Mouse (Mus musculus): ENCODE data around the gene Orai2. TPM values are rescaled to one million over a fixed set of nuclear protein-coding genes. Genes with fewer than 3 reads are reported as not detected.
A peak's percentile ranks its signal among the peaks of the same experiment; 100 is the strongest.

Gene Orai2
- polyA plus RNA-seq, 1 experiment = 33.3 TPM

- TF ChIP-seq POLR2A (IDR thresholded peaks at IDR 0.05; ENCODE audit: borderline replicate concordance, control insufficient read depth, low read depth, low read length) (no peak), CTCF (IDR thresholded peaks at IDR 0.05; ENCODE audit: control insufficient read depth, insufficient read depth, low read length) (no peak)
- 24% methylated on average over 2 of the region's 2 CpGs for WGBS
- Histone ChIP-seq H3K4me1 (ENCODE audit: control insufficient read depth, insufficient read depth, low read length) (no peaks in the 10 kb centered on the region), H3K27ac (ENCODE audit: control insufficient read depth, insufficient read depth, low read depth, low read length, poor library complexity) (no peak overlapping the region), H3K4me3 (replicated peaks; ENCODE audit: control insufficient read depth, low read depth, low read length) (no peak overlapping the region)
Observed at GRCm38 (mm10) chr5:136108486-136108885, 62.0 kb downstream of the Orai2 start.

GRCm38 (mm10) chr5:136104511-136104910 is 66.0 kb downstream of the Orai2 start:
- Histone ChIP-seq H3K4me1 (ENCODE audit: control insufficient read depth, insufficient read depth, low read length) (no peaks in the 10 kb centered on the region; the same call in 1 of the 2 replicates), H3K27ac (ENCODE audit: control insufficient read depth, insufficient read depth, low read depth, low read length, poor library complexity) (no peak overlapping the region), H3K4me3 (replicated peaks; ENCODE audit: control insufficient read depth, low read depth, low read length) (no peak overlapping the region)
- no peak for TF ChIP-seq POLR2A (IDR thresholded peaks at IDR 0.05; ENCODE audit: borderline replicate concordance, control insufficient read depth, low read depth, low read length)
- TF ChIP-seq CTCF (IDR thresholded peaks at IDR 0.05; ENCODE audit: control insufficient read depth, insufficient read depth, low read length) = peak; percentile 48; the same call in 1 of the 2 replicates
- 88% methylated on average over 5 of the region's 5 CpGs for WGBS

- Histone ChIP-seq H3K27ac (ENCODE audit: control insufficient read depth, insufficient read depth, low read depth, low read length, poor library complexity) (no peak overlapping the region; the same call in 1 of the 2 replicates), H3K4me1 (ENCODE audit: control insufficient read depth, insufficient read depth, low read length) (no peaks in the 10 kb centered on the region; the same call in 1 of the 2 replicates), H3K4me3 (replicated peaks; ENCODE audit: control insufficient read depth, low read depth, low read length) (peak overlapping the region; percentile 40)
- peak; percentile 95 for TF ChIP-seq CTCF (IDR thresholded peaks at IDR 0.05; ENCODE audit: control insufficient read depth, insufficient read depth, low read length)
- no peak for TF ChIP-seq POLR2A (IDR thresholded peaks at IDR 0.05; ENCODE audit: borderline replicate concordance, control insufficient read depth, low read depth, low read length)
- 7% methylated on average over 41 of the region's 41 CpGs for WGBS
Observed at GRCm38 (mm10) chr5:136102099-136102820, 68.3 kb downstream of the Orai2 start.

- TF ChIP-seq POLR2A (IDR thresholded peaks at IDR 0.05; ENCODE audit: borderline replicate concordance, control insufficient read depth, low read depth, low read length) (no peak), CTCF (IDR thresholded peaks at IDR 0.05; ENCODE audit: control insufficient read depth, insufficient read depth, low read length) (no peak)
- 81% methylated on average over 10 of the region's 10 CpGs for WGBS
- H3K27ac ChIP-seq (ENCODE audit: control insufficient read depth, insufficient read depth, low read depth, low read length, poor library complexity) = no peak overlapping the region
Observed at GRCm38 (mm10) chr5:136098536-136098935, 72.0 kb downstream of the Orai2 start.

More at GRCm38 (mm10) chr5:136098536-136098935, 72.0 kb downstream of the Orai2 start:
- H3K4me3 ChIP-seq (replicated peaks; ENCODE audit: control insufficient read depth, low read depth, low read length) = no peak overlapping the region
- H3K4me1 ChIP-seq (ENCODE audit: control insufficient read depth, insufficient read depth, low read length) = no peaks in the 10 kb centered on the region; the same call in 1 of the 2 replicates

Other genes starting within 250 kb of the Orai2 start
- 26.9 and 58.1 TPM in 2 replicates for gene Ywhag, start 236.1 kb downstream of the Orai2 start, polyA plus RNA-seq (2011; ENCODE audit: insufficient read depth, insufficient read length, low replicate concordance, missing spikeins)
- gene Ssc4d, start 196.2 kb downstream of the Orai2 start, polyA plus RNA-seq (2011; ENCODE audit: insufficient read depth, insufficient read length, low replicate concordance, missing spikeins) = 1.1 and 4.0 TPM in 2 replicates
- gene Zp3, start 190.6 kb downstream of the Orai2 start, polyA plus RNA-seq (2011; ENCODE audit: insufficient read depth, insufficient read length, low replicate concordance, missing spikeins) = not detected in 2 replicates
- gene Dtx2, start 175.9 kb downstream of the Orai2 start, polyA plus RNA-seq (2011; ENCODE audit: insufficient read depth, insufficient read length, low replicate concordance, missing spikeins) = 6.9 and 9.3 TPM in 2 replicates
- not detected in 2 replicates for gene Upk3b, start 132.2 kb downstream of the Orai2 start, polyA plus RNA-seq (2011; ENCODE audit: insufficient read depth, insufficient read length, low replicate concordance, missing spikeins)
- not detected in 2 replicates for gene Upk3bl, start 116.2 kb downstream of the Orai2 start, polyA plus RNA-seq (2011; ENCODE audit: insufficient read depth, insufficient read length, low replicate concordance, missing spikeins)
- gene Rasa4, start 86.8 kb downstream of the Orai2 start, polyA plus RNA-seq (2011; ENCODE audit: insufficient read depth, insufficient read length, low replicate concordance, missing spikeins) = 16.7 and 31.3 TPM in 2 replicates
- 54.8 and 82.1 TPM in 2 replicates for gene Polr2j, start 54.1 kb downstream of the Orai2 start, polyA plus RNA-seq (2011; ENCODE audit: insufficient read depth, insufficient read length, low replicate concordance, missing spikeins)
- 41.9 and 61.5 TPM in 2 replicates for gene Lrwd1, start 34.6 kb downstream of the Orai2 start, polyA plus RNA-seq (2011; ENCODE audit: insufficient read depth, insufficient read length, low replicate concordance, missing spikeins)
- 8.8 and 14.2 TPM in 2 replicates for gene Alkbh4, start 34.6 kb downstream of the Orai2 start, polyA plus RNA-seq (2011; ENCODE audit: insufficient read depth, insufficient read length, low replicate concordance, missing spikeins)
- gene Prkrip1, start 28.2 kb upstream of the Orai2 start, polyA plus RNA-seq (2011; ENCODE audit: insufficient read depth, insufficient read length, low replicate concordance, missing spikeins) = 40.9 and 47.7 TPM in 2 replicates
- gene Sh2b2, start 75.8 kb upstream of the Orai2 start, polyA plus RNA-seq (2011; ENCODE audit: insufficient read depth, insufficient read length, low replicate concordance, missing spikeins) = 5.1 and 6.3 TPM in 2 replicates